Mouse (Mus musculus) brain, embryonic 14.5 days (tissue): ENCODE results near the gene Tmem255b.

Experiments
- CTCF ChIP-seq: fragments of 200-500 bp; IDR thresholded peaks from 2 replicates; pipeline ENCODE4 v1.5.1; 2012; ENCODE audit warnings: inconsistent platforms, mild to moderate bottlenecking, moderate library complexity, borderline replicate concordance; ENCODE audit not compliant: insufficient read depth, insufficient read length; ENCODE audit errors: extremely low read depth
- POLR2A ChIP-seq: fragments of 200-500 bp; IDR thresholded peaks from 2 replicates; pipeline ENCODE4 v1.6.1; 2012; ENCODE audit warnings: mild to moderate bottlenecking, inconsistent platforms, borderline replicate concordance; ENCODE audit not compliant: poor library complexity, insufficient read depth, insufficient read length, severe bottlenecking; ENCODE audit errors: extremely low read depth

- no peak for TF ChIP-seq POLR2A
- no peak for TF ChIP-seq CTCF
These were observed 13.2 kb downstream of the Tmem255b start for GRCm38 (mm10) chr8:13448145-13448544.
